8 mouse cellular contexts compared by ENCODE assay signal in the genomic region with DNA sequence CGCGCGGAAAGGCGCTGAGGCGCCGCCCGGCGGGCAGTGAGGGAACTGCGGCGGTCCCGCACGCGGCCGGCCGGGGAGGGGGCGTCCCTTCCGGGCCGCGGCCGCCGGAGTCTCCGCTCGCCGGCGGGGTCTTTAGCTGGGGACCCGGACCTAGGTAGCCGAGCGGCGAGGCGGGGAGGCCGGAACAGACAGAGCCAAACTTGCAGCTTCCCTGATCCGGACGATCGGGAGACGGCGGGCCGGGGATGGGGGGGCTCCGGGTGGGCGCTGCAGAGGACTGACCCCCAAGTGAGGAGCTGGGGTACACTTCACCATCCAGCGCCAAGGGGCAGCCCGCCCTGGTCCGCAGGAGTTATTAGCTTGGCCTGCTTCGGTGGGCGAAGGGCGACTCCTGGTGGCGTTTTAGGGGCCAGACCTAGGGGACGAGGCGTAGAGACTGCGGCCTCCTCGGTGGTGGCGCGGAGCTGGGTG. TPM values are rescaled to one million over a fixed set of nuclear protein-coding genes. Genes with fewer than 3 reads are reported as not detected.
A peak's percentile ranks its signal among the peaks of the same experiment; 100 is the strongest.
DNase-seq lines count a peak whose midpoint lies in the region; ATAC-seq lines count a peak whose summit lies in the region.

No protein-coding gene starts in this region.

- H3K9me3 ChIP-seq in hindbrain, embryonic 15.5 days = no peaks in the 10 kb centered on the region

- H3K9ac ChIP-seq in hindbrain, embryonic 15.5 days = peak overlapping the region; percentile 83

- H3K4me1 ChIP-seq in hindbrain, embryonic 15.5 days (replicated peaks) = peaks cover 35% of the 10 kb centered on the region

- peaks cover 6% of the 10 kb centered on the region; the same call in 1 of the 2 replicates for H3K27me3 ChIP-seq in hindbrain, embryonic 15.5 days

- H3K4me2 ChIP-seq in hindbrain, embryonic 15.5 days = peak overlapping the region; percentile 90

- peak; percentile 41 for DNase-seq in T-cell, adult 2 months (ENCODE audit: low spot score)
- peak; percentile 89 to 92 for DNase-seq in cerebellum, postnatal 25 days
- peak; percentile 79 to 81 for DNase-seq in frontal cortex, postnatal 36 days (ENCODE audit: low spot score in 2 of 2)
- peak; percentile 51 for DNase-seq in left cerebral cortex, adult 11 months (ENCODE audit: low spot score)
- DNase-seq in lung, postnatal 4 days = peak; percentile 89 to 91
- peak; percentile 72 for DNase-seq in retina, postnatal 7 days (ENCODE audit: low read depth, low spot score)
- peak; percentile 74 to 83 for DNase-seq in urinary bladder, adult 18-20 months (ENCODE audit: low spot score in 2 of 2)

- WGBS in hindbrain, embryonic 15.5 days = 1% methylated on average over 52 of the region's 52 CpGs

- peak overlapping the region; percentile 78 for H3K4me3 ChIP-seq in hindbrain, embryonic 15.5 days

- no peaks in the 10 kb centered on the region for H3K36me3 ChIP-seq in hindbrain, embryonic 15.5 days

- ATAC-seq in hindbrain, embryonic 15.5 days (ENCODE audit: low FRiP score, low read depth) = peak; percentile 89

- H3K27ac ChIP-seq in hindbrain, embryonic 15.5 days (replicated peaks) = peak overlapping the region; percentile 81

RNA-seq across cellular contexts. Expression of a gene that starts 0.3 kb away (rescaled TPM):
- 10.4 and 13.2 TPM in 2 replicates for polyA plus RNA-seq in hindbrain, embryonic 15.5 days (2015; fragmentation: Nextera tagmentation; extraction: Ambion mirVana)

Comparison
In these comparisons a context has a peak if more than half of its experiments do, and no peak if none do; other contexts are left out.
1. Peak in every context shown above with its lines: DNase-seq, ATAC-seq, H3K4me3 ChIP-seq and H3K27ac ChIP-seq.